Mouse (Mus musculus): Measurements from ENCODE around the gene March4. TPM values are rescaled to one million over a fixed set of nuclear protein-coding genes. Genes with fewer than 3 reads are reported as not detected.

The March4 gene
- polyA plus RNA-seq, 1 experiment from 2014 or later, result not detected

DNA sequence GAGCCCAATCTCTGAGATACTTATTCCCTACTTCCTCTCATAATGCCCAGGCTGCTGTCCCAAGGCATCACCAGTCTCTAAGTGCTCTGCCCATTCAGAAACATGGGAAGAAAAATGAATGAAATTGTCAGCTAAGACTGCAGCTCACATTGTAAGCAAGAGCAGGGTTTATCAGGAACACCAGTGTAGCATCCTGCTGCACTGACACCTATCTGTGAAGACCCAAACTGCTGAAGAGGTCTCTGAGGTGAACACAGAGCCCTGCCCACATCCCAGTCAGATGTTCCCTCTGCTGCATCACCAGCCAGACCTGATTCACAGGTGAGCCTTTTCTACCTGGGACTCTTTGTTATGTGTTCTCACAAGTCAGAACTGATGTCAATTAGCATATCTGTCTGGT, 3.3 kb downstream of the March4 start:
- no peak overlapping the region for H3K9ac ChIP-seq (ENCODE audit: low read depth, low read length)
- peaks cover 27% of the 10 kb centered on the region; the same call in 1 of the 2 replicates for H3K27me3 ChIP-seq (ENCODE audit: insufficient read depth, low read length)
- DNase-seq (ENCODE audit: low spot score) (no peak), ATAC-seq (replicated peaks; ENCODE audit: low FRiP score, low read depth) (no peak)
- no peaks in the 10 kb centered on the region for H3K9me3 ChIP-seq (replicated peaks; ENCODE audit: low read length)
- no peak overlapping the region for H3K4me2 ChIP-seq (ENCODE audit: low read length)
- TF ChIP-seq CTCF (IDR thresholded peaks at IDR 0.05; ENCODE audit: low read depth), result no peak
- peaks cover 8% of the 10 kb centered on the region for H3K4me1 ChIP-seq (replicated peaks; ENCODE audit: insufficient read depth, low read length)
- H3K4me3 ChIP-seq (replicated peaks; ENCODE audit: low read depth, low read length), result no peak overlapping the region
- H3K27ac ChIP-seq, result no peak overlapping the region
- H3K36me3 ChIP-seq (ENCODE audit: insufficient read depth, low read length), result no peaks in the 10 kb centered on the region

DNA sequence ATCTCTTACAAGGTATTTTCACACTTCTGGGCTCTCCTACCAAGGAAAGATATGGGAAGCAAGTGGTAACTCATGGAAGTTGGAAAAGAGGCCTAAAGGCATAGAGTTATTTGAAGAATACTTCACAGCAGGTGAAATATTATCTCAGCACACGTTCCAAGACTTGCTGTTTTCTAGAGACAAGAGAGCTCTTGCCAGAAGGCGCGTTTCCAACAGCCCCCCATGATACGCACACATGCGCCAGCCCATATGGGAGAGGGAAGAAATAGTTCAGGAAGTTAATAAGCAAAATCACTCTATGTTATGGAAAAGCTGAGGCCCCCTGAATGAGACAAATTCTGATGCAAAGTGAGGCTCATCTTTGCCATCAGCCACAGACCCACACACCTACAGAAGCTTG, 3.8 kb downstream of the March4 start:
- no peak overlapping the region for H3K9ac ChIP-seq (ENCODE audit: low read depth, low read length)
- WGBS, result 87% methylated on average over 5 of the region's 5 CpGs

DNA sequence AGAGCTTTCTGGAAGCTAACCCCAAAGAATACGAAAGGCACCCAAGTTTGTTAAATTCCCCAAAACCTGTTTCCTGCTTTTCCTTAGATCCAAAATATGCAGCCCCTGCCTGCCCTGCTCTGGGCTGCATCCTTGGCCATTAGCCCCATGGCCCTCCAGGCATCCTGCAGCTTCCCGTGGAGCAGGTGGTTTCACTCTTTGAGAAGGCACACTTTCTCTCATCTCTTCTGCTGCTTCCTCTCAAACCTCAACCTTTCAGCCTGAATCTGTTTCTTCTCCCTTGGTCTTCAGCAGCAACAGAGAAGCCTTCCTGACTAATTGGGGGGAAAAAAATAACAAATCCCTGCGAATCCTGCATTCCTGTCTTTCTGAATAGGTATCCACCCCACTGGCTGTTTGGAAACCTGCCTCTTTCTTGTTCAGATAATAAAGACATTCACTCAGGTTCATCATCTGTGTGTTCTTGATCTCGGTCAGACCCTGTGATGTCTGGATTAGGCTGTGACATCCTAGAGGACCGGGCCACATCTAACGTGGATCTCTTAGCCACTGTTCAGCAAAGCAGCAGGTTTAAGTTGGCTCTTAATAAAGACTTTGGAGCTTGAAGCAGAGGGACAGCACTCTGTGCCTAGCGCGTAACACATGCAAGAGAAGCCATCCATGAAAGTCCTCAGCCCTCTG, 6.1 kb downstream of the March4 start:
- DNase-seq (ENCODE audit: low spot score) (no peak), ATAC-seq (replicated peaks; ENCODE audit: low FRiP score, low read depth) (no peak)
- no peaks in the 10 kb centered on the region for H3K4me1 ChIP-seq (replicated peaks; ENCODE audit: insufficient read depth, low read length)
- H3K4me2 ChIP-seq (ENCODE audit: low read length), result no peak overlapping the region
- no peak overlapping the region for H3K9ac ChIP-seq (ENCODE audit: low read depth, low read length)
- no peak overlapping the region for H3K27ac ChIP-seq
- H3K27me3 ChIP-seq (ENCODE audit: insufficient read depth, low read length), result peaks cover 14% of the 10 kb centered on the region; the same call in 1 of the 2 replicates
- TF ChIP-seq CTCF (IDR thresholded peaks at IDR 0.05; ENCODE audit: low read depth), result no peak
- H3K36me3 ChIP-seq (ENCODE audit: insufficient read depth, low read length), result no peaks in the 10 kb centered on the region
- no peaks in the 10 kb centered on the region for H3K9me3 ChIP-seq (replicated peaks; ENCODE audit: low read length)
- 66% methylated on average over 8 of the region's 8 CpGs for WGBS
- H3K4me3 ChIP-seq (replicated peaks; ENCODE audit: low read depth, low read length), result no peak overlapping the region

More for the DNA sequence above, 3.8 kb downstream of the March4 start:
- Histone ChIP-seq H3K27me3 (ENCODE audit: insufficient read depth, low read length) (peaks cover 27% of the 10 kb centered on the region; the same call in 1 of the 2 replicates), H3K36me3 (ENCODE audit: insufficient read depth, low read length) (no peaks in the 10 kb centered on the region), H3K27ac (no peak overlapping the region), H3K4me2 (ENCODE audit: low read length) (no peak overlapping the region), H3K4me1 (replicated peaks; ENCODE audit: insufficient read depth, low read length) (peaks cover 8% of the 10 kb centered on the region), H3K4me3 (replicated peaks; ENCODE audit: low read depth, low read length) (no peak overlapping the region), H3K9me3 (replicated peaks; ENCODE audit: low read length) (no peaks in the 10 kb centered on the region)
- ATAC-seq (replicated peaks; ENCODE audit: low FRiP score, low read depth), result no peak
- DNase-seq (ENCODE audit: low spot score), result no peak
- no peak for TF ChIP-seq CTCF (IDR thresholded peaks at IDR 0.05; ENCODE audit: low read depth)

DNA sequence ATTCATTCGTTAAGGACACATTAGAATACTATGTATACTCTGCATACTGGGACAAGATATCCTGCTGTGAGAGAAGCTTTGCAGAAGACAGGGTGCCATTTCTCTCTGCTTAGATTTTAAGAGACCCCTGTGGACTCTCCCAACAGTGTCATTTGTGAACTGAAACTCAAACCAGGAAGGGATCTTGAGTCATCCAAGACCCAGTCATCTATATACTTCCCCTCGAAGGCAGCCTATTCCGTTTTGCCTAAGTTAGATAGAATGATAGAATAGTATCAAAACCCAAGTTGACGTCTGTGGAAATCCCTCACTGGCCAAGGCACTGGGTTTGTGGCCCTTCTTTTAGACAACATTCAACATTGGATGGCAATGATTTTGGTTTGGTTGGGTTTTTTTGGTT, 7.5 kb downstream of the March4 start:
- 86% methylated on average over 4 of the region's 4 CpGs for WGBS
- no peak overlapping the region for H3K9ac ChIP-seq (ENCODE audit: low read depth, low read length)
- H3K9me3 ChIP-seq (replicated peaks; ENCODE audit: low read length), result no peaks in the 10 kb centered on the region
- H3K4me3 ChIP-seq (replicated peaks; ENCODE audit: low read depth, low read length), result no peak overlapping the region
- no peaks in the 10 kb centered on the region for H3K36me3 ChIP-seq (ENCODE audit: insufficient read depth, low read length)
- DNase-seq (ENCODE audit: low spot score) (no peak), ATAC-seq (replicated peaks; ENCODE audit: low FRiP score, low read depth) (no peak)
- H3K27ac ChIP-seq, result no peak overlapping the region
- H3K4me1 ChIP-seq (replicated peaks; ENCODE audit: insufficient read depth, low read length), result no peaks in the 10 kb centered on the region
- H3K4me2 ChIP-seq (ENCODE audit: low read length), result no peak overlapping the region
- peaks cover 2% of the 10 kb centered on the region; the same call in 1 of the 2 replicates for H3K27me3 ChIP-seq (ENCODE audit: insufficient read depth, low read length)
- TF ChIP-seq CTCF (IDR thresholded peaks at IDR 0.05; ENCODE audit: low read depth), result no peak

DNA sequence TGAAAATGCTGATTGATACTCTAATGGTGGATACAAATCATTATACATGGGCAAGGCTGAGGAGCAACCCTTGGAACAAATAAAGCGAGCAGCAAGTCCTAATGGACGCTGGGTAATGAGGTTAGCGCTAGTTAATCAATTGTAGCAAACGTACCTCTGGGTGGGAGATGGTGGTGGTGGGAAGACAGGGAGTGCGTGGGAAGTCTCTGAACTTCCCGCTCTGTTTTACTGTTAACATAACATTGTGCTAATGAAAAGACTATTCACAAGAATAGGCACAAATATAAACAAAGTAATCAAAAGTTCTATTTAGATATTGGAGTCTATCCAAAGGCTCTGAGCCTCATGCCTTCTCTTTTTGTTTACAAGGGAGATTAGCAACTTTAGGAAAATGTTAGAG, 13.1 kb downstream of the March4 start:
- 31% methylated on average over 6 of the region's 6 CpGs for WGBS
- no peak for TF ChIP-seq CTCF (IDR thresholded peaks at IDR 0.05; ENCODE audit: low read depth)
- Histone ChIP-seq H3K36me3 (ENCODE audit: insufficient read depth, low read length) (no peaks in the 10 kb centered on the region), H3K4me3 (replicated peaks; ENCODE audit: low read depth, low read length) (no peak overlapping the region), H3K27ac (no peak overlapping the region), H3K4me1 (replicated peaks; ENCODE audit: insufficient read depth, low read length) (no peaks in the 10 kb centered on the region), H3K9ac (ENCODE audit: low read depth, low read length) (no peak overlapping the region), H3K27me3 (ENCODE audit: insufficient read depth, low read length) (no peaks in the 10 kb centered on the region), H3K9me3 (replicated peaks; ENCODE audit: low read length) (no peaks in the 10 kb centered on the region), H3K4me2 (ENCODE audit: low read length) (no peak overlapping the region)
- ATAC-seq (replicated peaks; ENCODE audit: low FRiP score, low read depth), result no peak
- DNase-seq (ENCODE audit: low spot score), result peak; percentile 6

DNA sequence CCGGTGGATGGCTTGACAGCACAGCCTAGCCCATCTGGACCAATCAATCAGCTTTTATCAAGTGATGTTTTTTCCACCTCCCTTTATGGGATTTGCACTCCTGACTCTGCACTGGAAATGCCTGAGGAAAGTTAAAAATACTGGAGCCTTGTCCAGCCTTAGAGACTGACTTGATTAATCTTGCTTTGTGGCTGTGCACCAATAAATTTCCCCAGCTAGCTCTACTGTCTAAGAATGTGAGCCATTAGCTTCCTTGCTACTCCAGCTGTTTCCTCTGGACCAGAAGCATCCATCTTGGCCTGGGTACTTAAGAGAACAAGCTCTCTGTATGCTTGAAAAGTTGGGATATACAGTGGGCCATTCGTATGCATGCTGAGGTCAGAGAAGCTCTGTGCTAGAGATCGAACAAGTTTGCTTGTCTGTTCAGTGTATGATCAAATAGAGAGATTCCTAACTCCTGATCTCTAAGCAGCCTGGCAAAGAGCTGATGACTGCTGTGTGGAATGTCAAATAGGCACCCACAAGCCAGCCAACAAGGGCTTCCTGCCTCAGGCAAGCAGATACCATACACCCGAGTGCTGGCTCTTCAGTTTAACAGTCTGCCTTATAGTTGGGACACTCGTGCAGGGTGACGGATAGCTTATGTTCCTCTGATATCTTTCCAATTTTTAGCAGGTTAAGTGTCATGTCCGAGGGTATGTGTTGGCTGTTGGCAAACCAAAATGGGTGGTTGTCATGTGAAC, 25.8 kb downstream of the March4 start:
- H3K36me3 ChIP-seq (ENCODE audit: insufficient read depth, low read length), result no peaks in the 10 kb centered on the region
- no peak for ATAC-seq (replicated peaks; ENCODE audit: low FRiP score, low read depth)
- no peaks in the 10 kb centered on the region for H3K9me3 ChIP-seq (replicated peaks; ENCODE audit: low read length)
- H3K4me3 ChIP-seq (replicated peaks; ENCODE audit: low read depth, low read length), result no peak overlapping the region
- no peak overlapping the region for H3K4me2 ChIP-seq (ENCODE audit: low read length)
- 65% methylated on average over 7 of the region's 7 CpGs for WGBS
- DNase-seq (ENCODE audit: low spot score), result peak; percentile 56
- no peak overlapping the region for H3K27ac ChIP-seq
- no peaks in the 10 kb centered on the region for H3K27me3 ChIP-seq (ENCODE audit: insufficient read depth, low read length)
- no peak for TF ChIP-seq CTCF (IDR thresholded peaks at IDR 0.05; ENCODE audit: low read depth)
- H3K4me1 ChIP-seq (replicated peaks; ENCODE audit: insufficient read depth, low read length), result no peaks in the 10 kb centered on the region
- H3K9ac ChIP-seq (ENCODE audit: low read depth, low read length), result no peak overlapping the region

Measured in kidney, postnatal 0 days (tissue).